Mouse (Mus musculus) forebrain, embryonic 12.5 days (tissue): ENCODE data around the gene Slc25a47. TPM values are rescaled to one million over a fixed set of nuclear protein-coding genes. Genes with fewer than 3 reads are reported as not detected.

Experiments
- ATAC-seq: fragments of 200-750 bp; cut with Nextera tagmentation; 2 replicates; pipeline ENCODE4 v1.8.0; 2017; ENCODE audit warnings: moderate TSS enrichment; ENCODE audit not compliant: low FRiP score
- H3K27ac ChIP-seq: fragments of 300-500 bp; sonication (generic); 2 replicates; pipeline ENCODE4 v1.5.1; 2016; ENCODE audit warnings: mild to moderate bottlenecking
- H3K27me3 ChIP-seq: fragments of 300-500 bp; sonication (generic); 2 replicates; pipeline ENCODE4 v1.6.1; 2016; ENCODE audit warnings: mild to moderate bottlenecking
- H3K36me3 ChIP-seq: fragments of 300-500 bp; sonication (generic); replicated peaks from 2 replicates; pipeline ENCODE4 v1.6.1; 2016; ENCODE audit warnings: mild to moderate bottlenecking
- H3K4me1 ChIP-seq: fragments of 300-500 bp; sonication (generic); 2 replicates; pipeline ENCODE4 v1.6.1; 2016
- H3K4me2 ChIP-seq: fragments of 300-500 bp; sonication (generic); 2 replicates; pipeline ENCODE4 v1.6.1; 2016; ENCODE audit warnings: mild to moderate bottlenecking, moderate library complexity
- H3K4me3 ChIP-seq: fragments of 300-500 bp; sonication (generic); replicated peaks from 2 replicates; pipeline ENCODE4 v1.5.1; 2016; ENCODE audit warnings: mild to moderate bottlenecking
- H3K9ac ChIP-seq: fragments of 300-500 bp; sonication (generic); 2 replicates; pipeline ENCODE4 v1.6.1; 2016; ENCODE audit warnings: mild to moderate bottlenecking
- H3K9me3 ChIP-seq: fragments of 300-500 bp; sonication (generic); 2 replicates; pipeline ENCODE4 v1.6.1; 2016
- WGBS: fragments of 180-500 bp; shearing (Covaris S2); methylation state at CpG from one replicate; pipeline ENCODE4 v1.1.7; 2016; 5-methylcytosine and 5-hydroxymethylcytosine counted together
- polyA plus RNA-seq: library from polyadenylated mRNA; unstranded; fragments of >200 nt; fragmentation: Nextera tagmentation; extraction: Ambion mirVana; gene quantifications from 2 replicates; pipeline ENCODE4 v1.2.1, GENCODE M21; 2016

Slc25a47 gene
- polyA plus RNA-seq = 11.3 and 11.7 TPM in 2 replicates

DNA sequence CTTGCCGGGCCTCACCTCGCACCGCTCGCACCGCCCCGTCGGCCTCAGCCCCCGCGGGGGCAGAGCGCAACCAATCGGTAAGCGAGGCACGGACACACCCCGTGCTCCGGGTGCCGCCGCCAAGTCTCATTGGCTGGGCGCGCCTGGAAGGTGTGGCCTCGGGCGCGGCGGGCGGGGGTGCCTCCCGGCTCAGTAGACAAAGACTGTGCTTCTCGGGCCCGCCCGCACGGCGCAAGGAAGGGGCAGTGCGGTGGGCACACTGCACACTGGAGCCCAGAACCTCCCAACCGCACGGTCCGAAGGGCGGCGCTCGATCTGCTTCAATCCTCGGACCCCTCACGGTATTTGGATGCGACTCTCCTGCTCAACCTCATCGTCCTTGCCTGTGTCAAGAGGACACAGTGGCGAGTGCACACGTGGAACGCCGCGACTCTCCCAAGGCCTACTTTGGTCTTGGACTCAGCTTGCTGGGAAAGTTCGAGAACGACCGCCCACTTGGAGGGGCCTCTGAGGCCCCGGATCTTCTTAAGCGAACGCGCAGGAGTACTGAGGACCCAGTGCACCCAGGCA is at the start of gene Slc25a47, which contains the start of gene Slc25a29:
Gene Slc25a47 (plus strand): TSS at position 207 of the 570 bp plus-strand sequence.
Gene Slc25a29 (minus strand): TSS at position 44 of the 570 bp plus-strand sequence.
- peaks cover 12% of the 10 kb centered on the region for H3K36me3 ChIP-seq
- H3K4me3 ChIP-seq = peak within 1 kb of the TSS; percentile 70
- H3K9ac ChIP-seq = peak within 1 kb of the TSS; percentile 74
- peak; percentile 99 for ATAC-seq
- H3K4me1 ChIP-seq = peaks cover 58% of the 10 kb centered on the region
- WGBS = under 1% methylated on average over 51 of the region's 53 CpGs
- peaks cover 12% of the 10 kb centered on the region; the same call in 1 of the 2 replicates for H3K27me3 ChIP-seq
- no peaks in the 10 kb centered on the region for H3K9me3 ChIP-seq
- H3K4me2 ChIP-seq = peak within 1 kb of the TSS; percentile 93
- peak within 1 kb of the TSS; percentile 84 for H3K27ac ChIP-seq

DNA sequence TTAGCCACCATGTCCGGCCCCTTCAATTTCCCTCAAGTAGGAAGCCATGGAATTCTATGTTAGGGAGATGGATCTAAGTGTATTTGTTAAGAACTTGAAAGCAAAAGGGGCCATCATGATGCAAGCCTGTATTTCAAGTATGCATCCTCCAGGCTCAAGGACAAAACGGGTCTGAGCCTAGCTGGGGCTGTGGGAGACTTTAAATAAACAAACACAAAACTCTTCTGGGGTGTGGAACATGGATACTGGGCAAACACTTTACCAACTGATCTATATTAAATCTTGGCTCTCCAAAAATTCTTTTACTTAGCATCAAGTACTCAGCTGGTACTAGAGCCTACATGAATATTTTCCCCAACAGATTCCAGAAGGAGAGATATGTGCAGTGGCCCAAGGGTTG is 48.5 kb upstream of the Slc25a47 start:
- WGBS = 93% methylated on average over 2 of the region's 2 CpGs
- Histone ChIP-seq H3K36me3 (peaks cover 18% of the 10 kb centered on the region), H3K9me3 (peaks cover 13% of the 10 kb centered on the region; the same call in 1 of the 2 replicates), H3K4me3 (no peak overlapping the region), H3K4me2 (no peak overlapping the region), H3K9ac (no peak overlapping the region), H3K27ac (no peak overlapping the region), H3K27me3 (no peaks in the 10 kb centered on the region), H3K4me1 (peaks cover 14% of the 10 kb centered on the region)
- ATAC-seq = no peak

DNA sequence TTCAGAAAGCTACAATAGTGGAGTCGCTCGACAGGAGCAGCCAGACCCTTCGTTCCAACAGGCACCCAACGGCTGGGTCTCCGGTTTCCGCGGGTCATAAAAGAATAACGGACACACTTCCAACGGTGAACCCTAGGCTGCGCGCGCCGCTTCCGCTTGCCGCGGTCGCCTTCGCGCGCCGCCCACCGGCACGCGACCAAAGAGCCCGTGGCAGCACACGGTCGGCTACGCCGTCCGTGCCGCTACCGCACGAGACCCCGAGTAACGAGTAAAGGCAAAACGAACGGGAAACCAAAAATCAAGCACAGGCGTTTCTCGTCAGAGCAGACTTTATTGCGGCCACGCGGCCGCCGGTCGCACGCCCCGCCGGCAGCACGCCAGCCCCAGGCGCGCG is 43.7 kb upstream of the Slc25a47 start:
- Histone ChIP-seq H3K4me1 (peaks cover 32% of the 10 kb centered on the region), H3K27ac (peak overlapping the region; percentile 99), H3K9ac (peak overlapping the region; percentile 80), H3K36me3 (no peaks in the 10 kb centered on the region), H3K4me3 (peak overlapping the region; percentile 100), H3K27me3 (no peaks in the 10 kb centered on the region), H3K4me2 (peak overlapping the region; percentile 53), H3K9me3 (no peaks in the 10 kb centered on the region)
- under 1% methylated on average over 52 of the region's 52 CpGs for WGBS
- ATAC-seq = peak; percentile 43

DNA sequence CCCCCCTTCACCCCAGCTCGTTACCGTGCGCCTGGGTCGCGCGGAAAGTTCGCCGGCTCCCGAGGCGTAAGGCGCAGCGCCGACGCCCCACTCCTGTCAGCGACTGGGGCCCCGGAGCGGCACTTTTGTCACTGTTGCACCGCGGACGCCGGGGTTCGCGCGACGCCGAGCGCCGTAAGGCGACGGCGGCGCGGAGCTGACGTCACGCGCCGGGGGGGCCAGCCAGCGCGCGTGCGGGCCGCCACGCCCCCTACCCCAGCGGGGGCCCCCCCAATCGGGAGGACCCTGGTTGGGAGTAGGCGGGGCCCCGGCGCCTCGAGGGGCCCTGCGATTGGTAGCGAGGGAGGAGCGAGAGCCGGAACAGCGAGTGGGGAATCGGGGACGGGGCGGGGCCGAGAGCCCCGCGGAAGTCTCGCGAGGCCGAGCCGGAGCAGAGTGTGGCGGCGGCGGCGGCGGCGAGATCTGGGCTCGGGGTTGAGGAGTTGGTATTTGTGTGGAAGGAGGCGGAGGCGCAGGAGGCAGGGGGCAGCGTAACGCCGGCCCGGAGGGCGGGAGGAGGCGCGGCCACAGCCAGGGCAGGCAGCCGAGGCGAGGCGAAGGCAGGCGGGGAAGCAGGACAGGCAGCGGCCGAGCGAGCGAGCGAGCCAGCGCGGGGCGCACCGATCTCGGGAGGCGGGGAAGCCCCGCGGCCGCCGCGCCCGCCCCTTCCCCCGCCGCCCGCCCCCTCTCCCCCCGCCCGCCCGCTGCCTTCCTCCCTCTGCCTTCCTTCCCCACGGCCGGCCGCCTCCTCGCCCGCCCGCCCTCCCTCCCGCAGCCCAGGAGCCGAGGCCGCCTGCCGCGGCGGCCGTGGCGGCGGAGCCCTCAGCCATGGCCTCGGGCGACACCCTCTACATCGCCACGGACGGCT is 43.0 kb upstream of the Slc25a47 start, which contains the start of gene Yy1:
Gene Yy1 (plus strand): TSS at position 428 of the 907 bp plus-strand sequence.
- no peaks in the 10 kb centered on the region for H3K27me3 ChIP-seq
- WGBS = under 1% methylated on average over 89 of the region's 127 CpGs

DNA sequence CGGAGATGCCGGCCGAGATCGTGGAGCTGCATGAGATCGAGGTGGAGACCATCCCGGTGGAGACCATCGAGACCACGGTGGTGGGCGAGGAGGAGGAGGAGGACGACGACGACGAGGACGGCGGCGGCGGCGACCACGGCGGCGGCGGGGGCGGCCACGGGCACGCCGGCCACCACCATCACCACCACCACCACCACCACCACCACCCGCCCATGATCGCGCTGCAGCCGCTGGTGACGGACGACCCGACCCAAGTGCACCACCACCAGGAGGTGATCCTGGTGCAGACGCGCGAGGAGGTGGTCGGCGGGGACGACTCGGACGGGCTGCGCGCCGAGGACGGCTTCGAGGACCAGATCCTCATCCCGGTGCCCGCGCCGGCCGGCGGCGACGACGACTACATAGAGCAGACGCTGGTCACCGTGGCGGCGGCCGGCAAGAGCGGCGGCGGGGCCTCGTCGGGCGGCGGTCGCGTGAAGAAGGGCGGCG is 42.3 kb upstream of the Slc25a47 start:
- Histone ChIP-seq H3K9ac (peak overlapping the region; percentile 90), H3K4me1 (peaks cover 35% of the 10 kb centered on the region), H3K27me3 (no peaks in the 10 kb centered on the region), H3K36me3 (no peaks in the 10 kb centered on the region), H3K27ac (peak overlapping the region; percentile 99), H3K4me3 (peak overlapping the region; percentile 100), H3K4me2 (peak overlapping the region; percentile 68), H3K9me3 (no peaks in the 10 kb centered on the region)
- 0% methylated on average over 44 of the region's 71 CpGs for WGBS
- ATAC-seq = peak; percentile 1; the same call in 1 of the 2 replicates

More for the DNA sequence above, 43.0 kb upstream of the Slc25a47 start, which contains the start of gene Yy1:
- peak within 1 kb of the TSS; percentile 90 for H3K9ac ChIP-seq
- H3K4me3 ChIP-seq = peak within 1 kb of the TSS; percentile 100
- no peaks in the 10 kb centered on the region for H3K36me3 ChIP-seq
- no peaks in the 10 kb centered on the region for H3K9me3 ChIP-seq
- peaks cover 32% of the 10 kb centered on the region for H3K4me1 ChIP-seq
- peak; percentile 96 for ATAC-seq
- peak within 1 kb of the TSS; percentile 68 for H3K4me2 ChIP-seq
- peak within 1 kb of the TSS; percentile 99 for H3K27ac ChIP-seq

DNA sequence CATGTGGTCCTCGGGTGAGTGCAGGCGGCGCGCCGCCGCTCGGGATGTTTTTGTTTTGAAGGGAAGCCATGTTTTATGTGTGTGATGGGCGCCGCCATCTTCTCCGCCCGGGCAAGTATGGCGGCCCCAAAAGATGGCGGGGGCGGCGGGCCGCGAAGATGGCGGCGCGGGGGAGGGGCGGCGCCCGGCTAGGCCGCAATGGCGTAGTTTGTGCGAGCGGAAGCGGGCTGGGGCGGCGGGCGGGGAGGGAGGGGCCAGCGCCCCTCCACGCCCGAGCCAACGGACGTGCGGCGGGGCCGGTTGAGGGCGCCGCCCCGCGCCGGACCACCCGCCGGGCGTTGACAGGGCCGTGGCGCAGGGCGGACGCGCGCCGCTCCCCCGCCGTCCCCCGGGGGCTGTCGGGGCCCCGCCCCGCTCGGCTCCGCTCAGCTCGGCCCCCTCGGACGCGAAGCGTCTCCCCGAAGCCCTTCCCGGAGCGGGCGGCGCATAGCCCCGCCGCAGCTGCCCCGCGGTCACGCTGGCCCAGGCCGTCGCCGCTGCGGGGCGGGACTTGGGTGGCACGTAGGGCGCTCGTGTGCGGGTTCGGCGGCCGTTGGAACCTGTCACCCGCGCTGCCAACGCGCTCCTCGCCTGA is 41.7 kb upstream of the Slc25a47 start:
- H3K27me3 ChIP-seq = no peaks in the 10 kb centered on the region
- no peaks in the 10 kb centered on the region for H3K36me3 ChIP-seq
- peak; percentile 67 for ATAC-seq
- H3K9ac ChIP-seq = peak overlapping the region; percentile 90
- 0% methylated on average over 71 of the region's 94 CpGs for WGBS
- peak overlapping the region; percentile 99 for H3K27ac ChIP-seq
- H3K9me3 ChIP-seq = no peaks in the 10 kb centered on the region
- H3K4me2 ChIP-seq = peak overlapping the region; percentile 68
- H3K4me1 ChIP-seq = peaks cover 35% of the 10 kb centered on the region
- peak overlapping the region; percentile 100 for H3K4me3 ChIP-seq

DNA sequence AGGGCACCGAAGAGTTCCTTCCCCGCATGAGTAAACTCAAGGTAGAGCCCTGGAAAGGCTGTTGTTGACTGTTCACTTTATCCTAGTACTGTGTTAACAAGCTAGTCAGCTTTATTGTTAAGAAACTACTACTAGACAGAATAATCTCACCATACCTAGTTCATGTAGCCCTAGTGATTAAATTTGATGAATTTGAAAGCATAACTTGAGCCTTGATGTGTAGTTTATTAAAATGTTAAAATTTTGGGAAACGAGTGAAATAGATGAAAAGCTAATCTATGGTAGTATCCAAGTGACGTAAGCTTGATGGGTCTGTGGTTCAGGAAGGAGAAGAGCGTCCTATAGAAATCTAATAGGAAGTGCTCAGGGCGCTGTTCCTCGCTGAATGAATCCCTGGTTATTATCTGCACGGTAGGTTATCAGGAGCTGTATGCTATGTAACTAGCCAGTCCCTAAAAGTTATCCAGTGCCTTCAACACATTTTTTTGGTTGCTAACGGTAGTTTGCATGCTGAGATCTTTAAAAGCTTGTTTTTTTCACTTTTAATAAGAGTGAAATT is 40.8 kb upstream of the Slc25a47 start:
- Histone ChIP-seq H3K27me3 (no peaks in the 10 kb centered on the region), H3K4me1 (peaks cover 35% of the 10 kb centered on the region), H3K4me2 (peak overlapping the region; percentile 68), H3K9me3 (no peaks in the 10 kb centered on the region), H3K36me3 (0 out of 2 replicates have a peak, but pooled peaks cover under 1% of the 10 kb centered on the region), H3K9ac (peak overlapping the region; percentile 90), H3K27ac (peak overlapping the region; percentile 99; the same call in 1 of the 2 replicates), H3K4me3 (peak overlapping the region; percentile 100)
- WGBS = 24% methylated on average over 9 of the region's 9 CpGs
- ATAC-seq = no peak

DNA sequence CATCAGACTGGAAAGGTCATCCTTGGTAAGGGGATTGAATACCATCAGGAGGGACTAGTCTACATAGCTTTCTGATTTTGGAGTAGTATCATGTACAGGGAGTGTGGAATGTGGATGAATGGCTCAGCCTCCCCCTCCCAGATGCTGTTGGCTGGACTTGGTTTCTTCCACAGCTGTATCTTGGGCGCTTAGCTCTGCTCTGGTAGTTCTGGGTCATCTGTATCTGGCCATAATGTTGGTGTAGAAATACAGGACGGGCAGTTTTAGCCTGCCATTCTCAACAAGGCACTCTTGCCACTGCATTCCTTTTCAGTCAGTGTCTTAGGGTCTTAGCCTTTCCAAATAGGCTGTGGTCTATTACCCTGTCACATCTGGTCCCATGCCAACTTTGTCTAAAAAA is 34.2 kb upstream of the Slc25a47 start:
- Histone ChIP-seq H3K4me1 (peaks cover 17% of the 10 kb centered on the region), H3K9ac (no peak overlapping the region), H3K36me3 (0 out of 2 replicates have a peak, but pooled peaks cover 6% of the 10 kb centered on the region), H3K4me2 (no peak overlapping the region), H3K9me3 (no peaks in the 10 kb centered on the region), H3K27ac (no peak overlapping the region), H3K27me3 (no peaks in the 10 kb centered on the region), H3K4me3 (no peak overlapping the region)
- ATAC-seq = no peak
- 95% methylated on average over 2 of the region's 2 CpGs for WGBS

DNA sequence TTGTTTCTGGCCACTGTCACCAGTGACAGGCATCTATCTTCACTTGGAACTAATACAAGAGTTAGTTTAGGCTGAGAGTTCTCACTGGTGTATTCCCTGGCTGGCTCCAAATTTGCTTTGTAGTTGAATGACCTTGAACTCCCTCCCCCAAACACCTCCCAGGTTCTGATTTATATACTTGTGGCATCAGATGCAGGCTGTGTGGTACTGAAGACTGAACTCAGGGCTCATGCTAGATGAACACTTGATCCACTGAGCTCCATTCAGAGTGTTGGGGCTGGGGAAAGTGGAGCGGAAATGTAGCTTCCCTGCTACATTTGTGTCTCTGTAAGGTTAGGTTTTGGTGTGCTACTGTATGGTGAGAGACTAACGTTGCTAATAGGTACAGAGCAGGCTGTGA is 31.5 kb upstream of the Slc25a47 start:
- ATAC-seq = no peak
- Histone ChIP-seq H3K9me3 (no peaks in the 10 kb centered on the region), H3K27ac (no peak overlapping the region), H3K4me1 (peaks cover 11% of the 10 kb centered on the region), H3K36me3 (peaks cover 23% of the 10 kb centered on the region), H3K27me3 (no peaks in the 10 kb centered on the region), H3K9ac (no peak overlapping the region), H3K4me3 (no peak overlapping the region), H3K4me2 (no peak overlapping the region)
- WGBS = 90% methylated on average over 2 of the region's 2 CpGs

DNA sequence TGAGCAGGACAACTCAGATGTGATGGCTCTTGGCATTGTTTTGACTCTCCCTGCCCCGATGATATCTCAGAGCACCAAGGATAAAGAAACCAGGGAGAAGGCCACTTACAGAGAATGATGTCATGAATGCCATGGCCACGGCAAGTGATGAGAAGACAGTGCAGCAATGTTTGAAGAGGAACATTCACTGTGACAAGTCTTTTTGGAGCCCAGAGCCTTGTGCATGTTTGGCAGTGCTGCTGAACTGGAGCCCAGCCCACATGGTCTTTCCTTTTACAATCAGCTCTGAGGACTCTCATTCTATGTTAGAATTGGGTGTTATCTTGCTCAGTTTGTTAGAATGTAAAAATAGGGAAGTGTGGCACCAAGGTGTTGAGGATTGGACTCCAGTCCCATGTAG is 27.4 kb upstream of the Slc25a47 start:
- Histone ChIP-seq H3K4me3 (no peak overlapping the region), H3K9me3 (no peaks in the 10 kb centered on the region), H3K27me3 (no peaks in the 10 kb centered on the region), H3K27ac (no peak overlapping the region), H3K36me3 (peaks cover 19% of the 10 kb centered on the region), H3K4me1 (no peaks in the 10 kb centered on the region; the same call in 1 of the 2 replicates), H3K9ac (no peak overlapping the region), H3K4me2 (no peak overlapping the region)
- WGBS = 90% methylated on average over 2 of the region's 2 CpGs
- ATAC-seq = no peak

DNA sequence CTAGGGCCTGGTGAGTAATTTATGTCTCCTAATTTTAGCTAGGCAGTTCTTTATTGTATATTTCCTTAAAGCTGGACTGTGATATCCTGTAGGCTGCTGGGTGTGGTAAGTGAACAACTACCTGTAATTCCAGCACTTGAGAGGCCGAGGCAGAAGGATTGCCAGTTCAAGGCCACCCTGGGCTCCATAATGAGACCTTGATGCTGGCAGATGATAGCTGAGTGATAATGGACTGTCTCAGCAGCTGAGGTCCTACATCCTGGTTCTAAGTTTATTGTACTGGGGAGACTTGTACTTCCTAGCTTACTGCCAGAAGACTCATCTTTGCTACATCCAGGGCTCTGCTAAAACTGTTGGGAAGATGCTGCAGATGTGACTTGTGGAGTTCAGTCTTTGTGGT is 26.1 kb upstream of the Slc25a47 start:
- no peaks in the 10 kb centered on the region; the same call in 1 of the 2 replicates for H3K4me1 ChIP-seq
- WGBS = 95% methylated on average over 1 of the region's 1 CpGs
- no peak overlapping the region for H3K9ac ChIP-seq
- H3K4me2 ChIP-seq = no peak overlapping the region
- ATAC-seq = no peak
- peaks cover 30% of the 10 kb centered on the region for H3K36me3 ChIP-seq
- no peaks in the 10 kb centered on the region for H3K27me3 ChIP-seq
- no peaks in the 10 kb centered on the region for H3K9me3 ChIP-seq
- H3K4me3 ChIP-seq = no peak overlapping the region
- no peak overlapping the region for H3K27ac ChIP-seq
